Mouse (Mus musculus) gastrocnemius, adult 18-20 months (tissue): ENCODE measurements around the gene Bdkrb2. TPM values are rescaled to one million over a fixed set of nuclear protein-coding genes. Genes with fewer than 3 reads are reported as not detected.

ENCODE experiments used
- DNase-seq: peaks from one replicate; pipeline ENCODE4 v3.0.0; 2021; ENCODE audit warnings: low spot score
- total RNA-seq, 2 experiments: library from RNA; stranded (reverse); gene quantifications; 2 replicates each; pipeline ENCODE4 v1.2.3; 2021

Gene Bdkrb2
- total RNA-seq, 2 experiments from 2014 or later: 0.33 to 0.39 TPM

DNA sequence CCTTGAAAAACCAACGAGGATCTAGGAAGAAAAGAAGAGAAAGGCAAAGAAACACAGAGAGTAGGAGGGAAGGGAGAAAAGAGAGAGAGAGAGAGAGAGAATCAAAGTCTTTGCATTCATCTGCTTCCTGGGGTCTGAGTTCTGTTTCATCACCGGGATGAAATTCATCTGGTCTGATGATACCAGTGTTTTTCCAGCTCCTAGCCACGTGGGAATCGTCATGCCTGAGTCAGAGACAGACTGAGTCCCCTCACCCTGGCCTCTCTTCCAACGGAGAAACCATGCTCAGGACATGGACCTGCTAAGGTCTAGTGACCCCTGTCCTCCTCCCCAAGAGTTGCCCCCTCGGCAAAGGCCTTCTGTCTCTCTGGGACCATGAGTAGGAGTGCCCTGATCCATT lies 16.5 kb upstream of the Bdkrb2 start:
- DNase-seq: peak; percentile 39

DNA sequence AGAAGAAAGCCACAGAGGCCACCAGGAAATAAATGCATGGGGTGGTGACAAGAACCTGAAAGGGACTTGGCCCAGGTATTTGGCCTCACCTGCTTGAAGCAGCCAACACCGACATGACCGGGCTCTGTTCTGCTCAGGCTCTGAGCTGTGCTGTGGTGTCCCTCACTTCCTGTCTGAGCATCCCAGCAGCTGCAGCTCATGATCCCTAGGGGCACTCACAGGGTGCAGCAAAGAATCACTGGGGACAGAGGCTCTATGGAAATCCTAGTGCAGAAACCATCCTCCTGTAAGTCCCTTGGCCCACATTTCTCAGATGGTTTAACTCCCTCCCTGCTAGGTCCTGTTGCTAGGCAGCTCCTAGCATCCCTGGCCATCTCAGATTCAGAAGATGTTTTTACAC lies 15.9 kb upstream of the Bdkrb2 start:
- DNase-seq: no peak

DNA sequence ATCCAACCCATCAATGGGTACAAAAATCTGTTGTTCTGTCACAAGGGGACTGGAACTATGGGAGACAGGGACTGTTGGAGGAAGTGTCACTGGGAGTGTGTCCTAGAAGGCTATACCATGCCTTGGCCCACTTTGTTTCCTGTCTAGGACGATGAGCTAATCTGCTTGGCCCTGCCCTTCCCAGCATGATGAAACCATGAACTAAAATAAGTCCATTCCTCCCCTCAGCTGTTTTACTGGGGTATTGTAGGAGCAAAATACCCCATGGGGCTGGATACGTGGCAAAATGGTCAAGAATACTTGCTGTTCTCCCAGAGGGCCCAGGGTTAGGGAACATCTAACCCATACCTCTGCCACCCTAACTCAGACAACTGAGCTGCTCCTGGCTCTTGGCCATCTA lies 15.0 kb upstream of the Bdkrb2 start:
- DNase-seq: no peak

DNA sequence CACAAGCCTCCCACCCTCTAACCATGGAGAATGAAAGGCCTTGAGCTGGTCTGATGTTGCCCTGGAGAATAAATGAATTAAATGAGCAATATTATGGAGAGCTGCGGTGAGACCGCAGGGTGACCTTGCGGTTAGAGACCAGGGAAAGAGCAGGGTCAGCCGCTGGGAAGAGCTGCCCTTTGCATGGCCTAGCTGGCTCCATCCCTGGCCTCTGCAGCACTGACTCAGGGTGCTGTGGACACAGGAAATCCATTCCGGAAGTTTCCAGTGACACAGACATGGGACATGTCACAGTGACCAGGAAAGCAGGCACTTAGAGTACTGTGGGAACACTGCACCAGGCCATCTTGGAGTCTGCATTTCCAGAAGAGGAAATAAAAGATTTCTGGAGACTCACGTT lies 14.1 kb upstream of the Bdkrb2 start:
- no peak for DNase-seq

GRCm38 (mm10) chr12:105549835-105550802 lies 12.9 kb upstream of the Bdkrb2 start:
- no peak for DNase-seq

DNA sequence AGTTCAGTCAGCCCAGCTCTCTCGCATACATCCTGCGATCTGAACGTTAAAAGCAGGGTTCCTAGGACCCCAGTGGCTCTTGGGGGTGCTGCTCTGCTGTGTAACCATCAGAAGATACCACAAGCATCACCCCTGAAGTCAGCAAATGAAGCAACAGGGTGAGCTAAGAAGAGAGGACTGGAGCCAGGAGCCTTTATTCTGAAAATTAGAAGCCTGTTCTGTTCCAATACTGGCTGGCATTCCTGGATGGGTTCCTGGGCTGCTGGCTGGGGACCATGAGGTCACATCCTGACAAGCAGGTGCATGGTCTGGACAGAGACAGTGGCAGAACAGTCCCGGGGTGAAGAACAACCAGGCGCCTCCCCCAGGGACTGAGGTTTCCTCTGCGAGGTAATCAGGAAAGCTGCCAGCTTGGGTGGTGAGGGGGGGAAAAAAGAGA lies 11.5 kb upstream of the Bdkrb2 start:
- peak; percentile 24 for DNase-seq

DNA sequence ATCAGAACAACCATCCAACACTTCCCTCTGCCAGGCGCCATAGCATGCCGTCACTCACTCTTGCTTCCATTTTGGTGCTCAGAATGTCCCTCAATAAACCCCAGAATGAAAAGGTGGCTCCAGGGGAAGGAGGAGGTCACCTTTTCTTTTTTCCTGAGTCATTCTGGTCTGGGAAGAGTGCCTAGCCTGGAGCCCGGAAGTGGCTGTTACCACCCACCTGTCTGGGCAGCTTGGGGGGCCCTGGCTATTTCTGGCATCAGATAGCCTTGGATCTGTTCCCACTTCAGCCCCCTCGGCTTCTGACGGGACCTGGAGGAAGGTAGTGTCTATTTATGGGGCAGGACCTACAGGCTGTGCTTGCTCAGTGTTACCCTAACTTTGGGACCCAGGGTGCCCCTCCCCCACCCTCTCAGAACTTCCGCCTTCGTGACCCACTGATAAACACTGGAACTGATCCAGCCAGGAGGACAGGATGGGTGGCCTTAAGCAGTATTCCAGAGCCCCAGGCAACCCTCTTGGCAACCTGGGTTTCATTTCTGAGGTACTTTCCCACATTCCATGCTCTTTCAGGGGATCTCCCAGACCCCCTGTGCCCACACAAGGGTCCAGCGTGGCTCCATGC lies 8.8 kb upstream of the Bdkrb2 start:
- no peak for DNase-seq

DNA sequence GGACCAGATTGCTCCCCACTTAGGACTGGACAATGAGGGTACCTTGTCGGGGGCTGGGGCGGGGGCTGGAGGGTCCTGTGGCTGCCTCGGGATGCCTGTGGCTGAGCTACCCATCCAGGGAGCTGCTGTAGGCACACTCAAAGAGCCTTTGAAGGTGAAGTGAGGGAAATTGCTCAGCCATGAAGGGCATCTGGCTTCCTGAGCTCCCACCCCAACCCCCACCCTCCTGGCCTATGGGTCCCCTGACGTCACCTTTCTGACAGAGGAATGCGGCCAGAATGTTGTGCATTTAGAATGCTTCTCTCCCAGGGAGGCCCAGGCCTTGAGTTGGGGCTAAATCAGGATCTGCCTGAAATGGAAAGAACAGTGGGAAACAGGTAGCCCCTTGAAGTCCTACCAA lies 7.9 kb upstream of the Bdkrb2 start:
- DNase-seq: no peak

DNA sequence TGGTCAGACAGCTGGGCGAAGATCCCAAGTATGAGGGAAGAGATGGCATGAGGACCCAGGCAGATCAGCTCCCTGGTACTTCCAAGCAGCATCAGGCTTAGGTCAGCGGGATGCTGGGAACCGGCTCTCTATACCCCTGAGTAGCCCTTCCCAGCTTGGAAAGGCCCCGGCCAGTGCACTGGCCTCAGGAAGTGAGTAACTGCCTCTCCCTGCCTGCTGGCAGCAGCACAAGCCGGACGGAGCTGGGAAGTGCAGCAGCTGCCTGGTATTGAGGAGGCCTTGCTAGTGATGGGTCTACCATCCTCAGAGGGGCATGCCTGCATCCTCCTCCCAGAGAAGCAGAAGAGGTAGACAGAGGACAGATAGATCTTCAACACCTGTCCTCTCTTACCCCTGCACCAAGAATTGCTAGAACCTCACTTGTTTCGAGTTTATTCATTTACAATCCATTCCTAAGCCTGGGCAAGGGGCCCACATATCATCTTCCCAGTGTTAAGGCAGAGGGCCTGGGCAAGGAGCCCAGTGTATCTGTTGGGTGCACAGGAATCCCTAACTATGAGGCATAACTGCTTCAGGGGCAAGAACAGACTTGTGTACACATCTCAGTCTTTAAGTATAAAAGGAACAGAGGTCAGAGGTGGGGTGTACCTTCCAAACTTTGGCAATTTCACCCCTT lies 5.6 kb upstream of the Bdkrb2 start:
- peak; percentile 42 for DNase-seq

DNA sequence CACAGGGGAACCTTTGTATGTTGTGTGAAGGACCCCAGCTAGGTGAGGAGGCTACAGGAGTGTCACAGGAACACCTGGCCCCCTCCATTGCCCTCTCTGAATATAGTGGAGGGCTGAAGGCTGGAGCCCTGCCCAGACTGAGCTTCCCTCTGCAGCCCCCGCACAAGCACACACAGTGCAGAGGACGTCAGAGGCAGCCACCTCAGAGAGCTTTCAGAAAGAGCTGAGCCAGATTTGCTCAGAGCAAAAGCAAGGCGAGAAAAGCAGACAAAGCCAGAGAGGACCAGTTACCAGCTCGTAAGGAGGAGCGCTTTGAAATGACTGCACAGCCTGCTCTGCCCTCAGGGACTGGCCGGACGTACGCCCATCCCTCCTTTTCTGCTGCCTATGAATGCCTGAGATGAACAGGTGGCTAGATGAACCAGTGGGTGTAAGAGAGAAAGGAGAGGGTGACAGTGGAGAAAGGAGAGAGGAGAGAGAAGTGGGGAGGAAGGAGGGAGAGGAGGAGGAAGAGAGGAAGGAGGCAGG lies 2.0 kb upstream of the Bdkrb2 start:
- DNase-seq: no peak

DNA sequence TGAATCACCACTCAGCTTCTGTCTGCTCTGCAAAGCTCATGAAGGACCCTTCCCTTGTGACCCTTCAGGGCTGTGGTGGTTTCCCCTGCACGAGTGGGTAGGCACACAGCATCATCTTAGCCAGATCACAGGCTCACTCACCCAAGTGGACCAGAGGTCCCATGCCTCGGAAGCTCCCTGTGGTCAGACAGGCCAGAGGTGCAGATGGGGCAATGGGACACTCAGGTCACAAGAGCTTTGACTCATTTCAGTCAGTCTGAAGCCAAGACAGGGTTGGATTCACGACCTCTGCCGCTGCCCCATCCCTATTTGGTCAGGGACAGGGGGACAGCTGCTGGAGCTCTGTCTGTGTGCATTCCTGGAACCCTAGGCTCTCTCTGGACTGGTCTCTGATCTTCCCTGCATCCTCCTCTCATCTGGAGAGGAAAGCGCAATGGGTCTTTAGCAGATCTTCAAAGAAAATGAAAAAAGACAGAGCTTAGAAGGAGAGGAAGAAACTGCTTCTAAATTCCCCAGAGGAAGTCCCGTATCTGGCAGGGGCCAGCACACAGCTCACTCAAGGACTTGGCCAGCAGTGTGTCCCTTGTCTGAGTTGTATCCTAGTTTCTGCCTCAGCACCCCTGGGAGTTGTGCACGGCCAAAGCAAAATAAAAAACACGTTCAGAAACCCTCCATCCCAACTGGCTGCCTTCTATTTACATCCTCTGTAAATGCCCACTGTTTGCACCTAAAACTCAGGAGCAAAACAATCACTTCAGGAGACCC lies 788 bp upstream of the Bdkrb2 start:
- no peak for DNase-seq

GRCm38 (mm10) chr12:105563726-105564275 lies 775 bp downstream of the Bdkrb2 start:
- DNase-seq: no peak

- no peak for DNase-seq
Observed at GRCm38 (mm10) chr12:105565221-105565620, 2.2 kb downstream of the Bdkrb2 start.

- DNase-seq: no peak
Observed at GRCm38 (mm10) chr12:105571867-105572266, 8.8 kb downstream of the Bdkrb2 start.

GRCm38 (mm10) chr12:105572622-105573021 lies 9.6 kb downstream of the Bdkrb2 start:
- no peak for DNase-seq

GRCm38 (mm10) chr12:105574356-105574755 lies 11.3 kb downstream of the Bdkrb2 start:
- DNase-seq: no peak

GRCm38 (mm10) chr12:105580490-105580889 lies 17.5 kb downstream of the Bdkrb2 start:
- no peak for DNase-seq

GRCm38 (mm10) chr12:105582486-105582885 lies 19.5 kb downstream of the Bdkrb2 start:
- DNase-seq: no peak

GRCm38 (mm10) chr12:105583484-105583883 lies 20.5 kb downstream of the Bdkrb2 start:
- DNase-seq: no peak

DNA sequence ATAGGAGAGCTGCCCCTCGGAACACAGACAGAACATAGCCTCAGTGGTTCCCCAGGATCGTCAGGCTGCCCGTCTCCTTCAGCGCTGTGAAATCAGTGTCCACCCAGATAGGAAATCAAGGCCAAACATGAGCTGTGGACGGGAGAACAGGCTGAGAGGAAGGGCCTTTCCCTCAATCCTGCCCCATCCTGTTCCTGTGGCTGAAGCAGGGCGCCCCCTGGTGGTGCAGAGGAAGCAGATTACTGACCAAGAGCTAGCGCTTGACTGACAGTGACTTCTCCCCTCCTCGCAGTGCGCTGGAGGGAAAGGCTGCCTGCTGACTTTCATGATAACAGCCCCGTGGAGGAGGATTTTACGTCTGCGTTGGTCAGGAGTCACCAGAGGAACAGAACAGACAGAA lies 21.8 kb downstream of the Bdkrb2 start:
- DNase-seq: peak; percentile 65

DNA sequence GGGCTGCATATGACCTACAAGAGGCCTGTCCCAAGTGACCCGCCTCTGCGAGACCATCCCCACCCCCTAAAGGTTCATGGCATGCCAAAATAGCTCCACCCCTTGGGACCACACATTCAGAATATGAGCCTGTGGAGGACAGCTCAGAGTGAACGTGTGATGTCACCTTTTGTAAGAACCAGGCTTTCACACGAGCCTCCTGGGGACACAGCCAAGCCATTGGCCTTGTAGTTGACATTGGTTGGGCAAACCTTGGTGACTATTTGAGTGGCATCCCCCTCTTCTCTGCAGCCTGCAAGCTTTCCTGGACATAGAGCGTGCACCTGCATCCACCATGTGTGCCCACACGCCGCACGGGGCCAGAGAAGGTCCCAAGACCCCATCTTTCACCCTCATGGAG lies 24.5 kb downstream of the Bdkrb2 start:
- no peak for DNase-seq
